ENCODE assay signal across 37 mouse cellular contexts in the genomic region with DNA sequence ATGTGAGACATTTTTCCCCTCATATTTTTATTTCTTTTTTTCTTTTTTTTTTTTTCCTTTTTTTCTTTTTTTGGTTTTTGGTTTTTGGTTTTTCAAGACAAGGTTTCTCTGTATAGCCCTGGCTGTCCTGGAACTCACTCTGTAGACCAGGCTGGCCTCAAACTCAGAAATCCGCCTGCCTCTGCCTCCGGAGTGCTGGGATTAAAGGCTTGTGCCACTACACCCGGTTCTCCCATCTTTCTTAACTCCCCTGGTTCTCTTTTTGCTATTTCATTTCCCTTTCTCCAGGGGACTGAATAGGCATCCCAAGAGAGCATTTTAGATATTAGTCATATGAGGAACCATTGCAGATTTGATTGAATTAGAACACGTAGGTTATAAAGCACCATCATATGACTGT. TPM values are rescaled to one million over a fixed set of nuclear protein-coding genes. Genes with fewer than 3 reads are reported as not detected.
"Had no signal": no experiment of that assay in that cellular context is flagged by ENCODE, and none has a peak within 500 bp of the region (broad histone marks: within the 10 kb centered on the region; RNA-seq: fewer than 3 reads in every experiment).

No protein-coding gene starts in this region.

RNA-seq across cellular contexts. Expression of a gene that starts 7.5 kb away (rescaled TPM):
- total RNA-seq: hematopoietic stem cell, adult 5-6 weeks; hindbrain, postnatal 0 days; layer of hippocampus, adult 18-20 months; layer of hippocampus, adult 2 months; layer of hippocampus, adult 8-10 months; layer of hippocampus, postnatal 10 days; layer of hippocampus, postnatal 14 days; layer of hippocampus, postnatal 25 days; layer of hippocampus, postnatal 36 days; left cerebral cortex, adult 18-20 months; left cerebral cortex, adult 2 months had no signal
- polyA plus RNA-seq: heart, embryonic 11.5 days; heart, embryonic 14.5 days; heart, embryonic 15.5 days; heart, embryonic 16.5 days; hindbrain, embryonic 10.5 days; hindbrain, embryonic 12.5 days; hindbrain, embryonic 13.5 days; hindbrain, embryonic 14.5 days; hindbrain, embryonic 16.5 days; inflammation-experienced regulatory T-cells, adult 6 months; intestine, embryonic 14.5 days; intestine, embryonic 15.5 days; intestine, embryonic 16.5 days; intestine, postnatal 0 days; kidney, adult 2 months; kidney, embryonic 15.5 days; kidney, embryonic 16.5 days; large intestine, adult 2 months had no signal

RNA-seq across cellular contexts. Expression of a gene that starts 48.2 kb away (rescaled TPM):
- total RNA-seq: heart, postnatal 10 days; heart, postnatal 14 days; heart, postnatal 25 days; heart, postnatal 36 days; layer of hippocampus, adult 2 months had no signal
- polyA plus RNA-seq: heart, embryonic 12.5 days; heart, embryonic 13.5 days; heart, embryonic 14.5 days; heart, embryonic 15.5 days; heart, postnatal 0 days; hindbrain, embryonic 10.5 days; hindbrain, embryonic 11.5 days; hindbrain, embryonic 12.5 days; kidney, adult 2 months; large intestine, adult 2 months had no signal
